Mouse (Mus musculus): ENCODE measurements around the gene Tle2.

GRCm38 (mm10) chr10:81623441-81623840 lies 49.1 kb downstream of the Tle2 start:
- TF ChIP-seq CTCF (IDR thresholded peaks at IDR 0.05; ENCODE audit: extremely low read depth, insufficient read depth, low read length) (no peak), POLR2A (IDR thresholded peaks at IDR 0.05; ENCODE audit: extremely low read depth, insufficient read depth, low read length) (no peak)

Measured in cortical plate, adult 2 months (tissue).